Mouse (Mus musculus) forebrain, embryonic 11.5 days (tissue): ENCODE data around the gene Slc45a1. TPM values are rescaled to one million over a fixed set of nuclear protein-coding genes. Genes with fewer than 3 reads are reported as not detected.
"Not testable (repeated sequence)": the region's sequence is repeated elsewhere in the genome, so short reads cannot be mapped to it uniquely, and the experiment has no call there.

Experiments used
- ATAC-seq: fragments of 200-750 bp; cut with Nextera tagmentation; replicated peaks from 2 replicates; pipeline ENCODE4 v1.8.0; 2017; ENCODE audit warnings: moderate TSS enrichment; ENCODE audit not compliant: low FRiP score
- DNase-seq: peaks from one replicate; pipeline ENCODE4 v3.0.0-alpha.2; 2017; ENCODE audit warnings: low spot score
- H3K27ac ChIP-seq: fragments of 300-500 bp; sonication (generic); 2 replicates; pipeline ENCODE4 v1.5.1; 2014; ENCODE audit warnings: low read depth, low read length
- H3K27me3 ChIP-seq: fragments of 300-500 bp; sonication (generic); 2 replicates; pipeline ENCODE4 v1.6.1; 2014; ENCODE audit warnings: mild to moderate bottlenecking, low read length, mixed read lengths; ENCODE audit not compliant: control insufficient read depth, insufficient read depth
- H3K36me3 ChIP-seq: fragments of 300-500 bp; sonication (generic); 2 replicates; pipeline ENCODE4 v1.6.1; 2014; ENCODE audit warnings: mild to moderate bottlenecking, low read length, moderate library complexity, mixed read lengths; ENCODE audit not compliant: control insufficient read depth, insufficient read depth
- H3K4me1 ChIP-seq: fragments of 300-500 bp; sonication (generic); replicated peaks from 2 replicates; pipeline ENCODE4 v1.6.1; 2014; ENCODE audit warnings: low read length, mixed read lengths; ENCODE audit not compliant: control insufficient read depth, insufficient read depth
- H3K4me2 ChIP-seq: fragments of 300-500 bp; sonication (generic); 2 replicates; pipeline ENCODE4 v1.6.1; 2014; ENCODE audit warnings: low read depth, mild to moderate bottlenecking, low read length, moderate library complexity, mixed read lengths; ENCODE audit not compliant: severe bottlenecking
- H3K4me3 ChIP-seq: fragments of 300-500 bp; sonication (generic); 2 replicates; pipeline ENCODE4 v1.5.1; 2014; ENCODE audit warnings: low read depth, low read length
- H3K9ac ChIP-seq: fragments of 300-500 bp; sonication (generic); 2 replicates; pipeline ENCODE4 v1.6.1; 2014; ENCODE audit warnings: low read length
- H3K9me3 ChIP-seq: fragments of 300-500 bp; sonication (generic); 2 replicates; pipeline ENCODE4 v1.6.1; 2016; ENCODE audit warnings: low read length, mixed read lengths; ENCODE audit not compliant: control insufficient read depth
- WGBS: fragments of 180-500 bp; shearing (Covaris S2); extraction: QIAGEN DNeasy Blood & Tissue Kit; methylation state at CpG from one replicate; pipeline ENCODE4 v1.1.7; 2014; 5-methylcytosine and 5-hydroxymethylcytosine counted together
- polyA plus RNA-seq: library from polyadenylated mRNA; unstranded; fragments of >200 nt; fragmentation: Nextera tagmentation; extraction: Ambion mirVana; gene quantifications from 2 replicates; pipeline ENCODE4 v1.2.1, GENCODE M21; 2014

The Slc45a1 gene
- polyA plus RNA-seq, 1 experiment from 2014 or later: 2.7 TPM

- 80% methylated on average over 3 of the region's 3 CpGs for WGBS
- DNase-seq (no peak), ATAC-seq (0 out of 2 replicates have a peak, but pooled peaks have one; percentile 18)
- Histone ChIP-seq H3K9ac (no peak overlapping the region), H3K27ac (peak overlapping the region; percentile 74), H3K36me3 (no peaks in the 10 kb centered on the region), H3K27me3 (no peaks in the 10 kb centered on the region), H3K4me2 (no peak overlapping the region), H3K4me1 (peaks cover 18% of the 10 kb centered on the region), H3K4me3 (no peak overlapping the region), H3K9me3 (no peaks in the 10 kb centered on the region)
Observed at GRCm38 (mm10) chr4:150605804-150606203, 46.2 kb downstream of the Slc45a1 start.

- Histone ChIP-seq H3K9ac (no peak overlapping the region), H3K27ac (no peak overlapping the region), H3K4me2 (no peak overlapping the region), H3K4me1 (peaks cover 18% of the 10 kb centered on the region), H3K4me3 (no peak overlapping the region), H3K9me3 (no peaks in the 10 kb centered on the region), H3K27me3 (no peaks in the 10 kb centered on the region), H3K36me3 (no peaks in the 10 kb centered on the region)
- 100% methylated on average over 1 of the region's 1 CpGs for WGBS
- ATAC-seq (no peak), DNase-seq (no peak)
Observed at GRCm38 (mm10) chr4:150603366-150604061, 48.5 kb downstream of the Slc45a1 start.

GRCm38 (mm10) chr4:150601489-150601888, 50.5 kb downstream of the Slc45a1 start:
- no peaks in the 10 kb centered on the region for H3K27me3 ChIP-seq
- DNase-seq (no peak), ATAC-seq (no peak)
- no peak overlapping the region for H3K4me2 ChIP-seq
- H3K9ac ChIP-seq: no peak overlapping the region
- peaks cover 12% of the 10 kb centered on the region for H3K4me1 ChIP-seq
- H3K9me3 ChIP-seq: no peaks in the 10 kb centered on the region
- no peak overlapping the region for H3K27ac ChIP-seq
- WGBS: 75% methylated on average over 10 of the region's 10 CpGs
- H3K36me3 ChIP-seq: no peaks in the 10 kb centered on the region
- H3K4me3 ChIP-seq: no peak overlapping the region

- not testable (repeated sequence) for DNase-seq, H3K27ac ChIP-seq, H3K36me3 ChIP-seq, H3K4me2 ChIP-seq, H3K27me3 ChIP-seq, H3K4me3 ChIP-seq, H3K9ac ChIP-seq, H3K4me1 ChIP-seq, ATAC-seq, H3K9me3 ChIP-seq
- 88% methylated on average over 2 of the region's 2 CpGs for WGBS
Observed at GRCm38 (mm10) chr4:150600503-150600902, 51.5 kb downstream of the Slc45a1 start.

- Histone ChIP-seq H3K27me3 (no peaks in the 10 kb centered on the region), H3K4me3 (no peak overlapping the region), H3K4me1 (peaks cover 2% of the 10 kb centered on the region; the same call in 1 of the 2 replicates), H3K27ac (no peak overlapping the region), H3K4me2 (no peak overlapping the region), H3K9me3 (no peaks in the 10 kb centered on the region), H3K9ac (no peak overlapping the region), H3K36me3 (no peaks in the 10 kb centered on the region)
- WGBS: 79% methylated on average over 3 of the region's 3 CpGs
- DNase-seq (no peak), ATAC-seq (no peak)
Observed at GRCm38 (mm10) chr4:150599119-150599992, 52.6 kb downstream of the Slc45a1 start.

GRCm38 (mm10) chr4:150598686-150599085, 53.3 kb downstream of the Slc45a1 start:
- Histone ChIP-seq H3K4me2 (no peak overlapping the region), H3K27me3 (no peaks in the 10 kb centered on the region), H3K36me3 (no peaks in the 10 kb centered on the region), H3K4me3 (no peak overlapping the region), H3K27ac (no peak overlapping the region), H3K9me3 (no peaks in the 10 kb centered on the region), H3K9ac (no peak overlapping the region), H3K4me1 (peaks cover 2% of the 10 kb centered on the region; the same call in 1 of the 2 replicates)
- DNase-seq (no peak), ATAC-seq (no peak)
- 97% methylated on average over 1 of the region's 1 CpGs for WGBS

GRCm38 (mm10) chr4:150595991-150596390, 56.0 kb downstream of the Slc45a1 start:
- ATAC-seq: no peak
- 85% methylated on average over 5 of the region's 5 CpGs for WGBS

GRCm38 (mm10) chr4:150595071-150595470, 56.9 kb downstream of the Slc45a1 start:
- ATAC-seq (no peak), DNase-seq (no peak)
- Histone ChIP-seq H3K27me3 (no peaks in the 10 kb centered on the region), H3K9me3 (no peaks in the 10 kb centered on the region), H3K27ac (no peak overlapping the region), H3K4me1 (no peaks in the 10 kb centered on the region; the same call in 1 of the 2 replicates), H3K9ac (no peak overlapping the region), H3K36me3 (no peaks in the 10 kb centered on the region), H3K4me3 (no peak overlapping the region), H3K4me2 (no peak overlapping the region)
- WGBS: 84% methylated on average over 3 of the region's 3 CpGs

More at GRCm38 (mm10) chr4:150595991-150596390, 56.0 kb downstream of the Slc45a1 start:
- no peaks in the 10 kb centered on the region; the same call in 1 of the 2 replicates for H3K4me1 ChIP-seq
- no peaks in the 10 kb centered on the region for H3K27me3 ChIP-seq
- DNase-seq: no peak
- H3K4me2 ChIP-seq: no peak overlapping the region
- H3K4me3 ChIP-seq: no peak overlapping the region
- no peaks in the 10 kb centered on the region for H3K36me3 ChIP-seq
- no peaks in the 10 kb centered on the region for H3K9me3 ChIP-seq
- no peak overlapping the region for H3K9ac ChIP-seq
- no peak overlapping the region for H3K27ac ChIP-seq
